15 mouse cellular contexts compared by ENCODE assay signal in the genomic region with DNA sequence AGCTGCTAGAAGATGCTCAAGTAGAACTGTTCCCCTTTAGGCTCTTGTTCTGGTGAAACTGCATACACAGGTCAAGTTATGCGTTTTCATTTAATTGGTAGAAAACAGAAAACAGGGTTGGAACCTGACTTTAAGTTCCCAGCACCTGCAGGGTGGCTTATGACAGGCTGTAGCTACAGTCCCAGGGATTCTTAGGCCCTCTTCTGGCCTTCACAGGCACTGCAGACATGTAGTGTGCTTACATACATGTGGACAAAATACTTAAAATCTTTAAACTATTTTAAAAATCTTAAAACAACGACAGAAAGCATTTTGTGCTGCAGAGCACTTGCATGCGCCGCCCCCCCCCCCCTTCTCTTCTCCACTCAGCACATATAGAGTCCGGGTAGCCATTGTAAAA. TPM values are rescaled to one million over a fixed set of nuclear protein-coding genes. Genes with fewer than 3 reads are reported as not detected.
DNase-seq lines count a peak whose midpoint lies in the region; ATAC-seq and TF ChIP-seq lines count a peak whose summit lies in the region.
"Had no signal": no experiment of that assay in that cellular context is flagged by ENCODE, and none has a peak within 500 bp of the region (broad histone marks: within the 10 kb centered on the region; RNA-seq: fewer than 3 reads in every experiment).

No protein-coding gene starts in this region.

- peaks cover 0 to 4% of the 10 kb centered on the region in 2 experiments for H3K36me3 ChIP-seq in CH12.LX (replicated peaks in 1 of 2; ENCODE audit: control insufficient read depth in 1 of 2, insufficient read depth in 1 of 2, low read length in 1 of 2)
- no peaks in the 10 kb centered on the region for H3K36me3 ChIP-seq in liver, postnatal 0 days (replicated peaks; ENCODE audit: insufficient read depth, low read length)
- H3K36me3 ChIP-seq: lung, embryonic 15.5 days; neural tube, embryonic 13.5 days; stomach, embryonic 15.5 days had no signal

- no peaks in the 10 kb centered on the region for H3K79me2 ChIP-seq in CH12.LX (replicated peaks; ENCODE audit: control insufficient read depth, extremely low read depth, insufficient read depth, poor library complexity, severe bottlenecking)

- no peak overlapping the region for H3K27ac ChIP-seq in layer of hippocampus, adult 2 months
- H3K27ac ChIP-seq in CH12.LX (ENCODE audit: insufficient read depth, low read depth), result no peak overlapping the region
- H3K27ac ChIP-seq in liver, postnatal 0 days (ENCODE audit: low read depth), result no peak overlapping the region
- H3K27ac ChIP-seq: forebrain, embryonic 10.5 days; lung, embryonic 15.5 days; neural tube, embryonic 13.5 days; stomach, embryonic 15.5 days had no signal

- dilution Hi-C loops in CH12.LX (cut with MboI; ENCODE audit: extremely low pct_ligation_motif_present, extremely low pct_unique_long_range_greater_than_20kb, low sequenced_read_pairs), result no loop called here

- in situ Hi-C loops in CH12.LX (cut with MboI; ENCODE audit: low pct_ligation_motif_present, low pct_unique_long_range_greater_than_20kb, low sequenced_read_pairs), result no loop called here

- no peaks in the 10 kb centered on the region for H3K27me3 ChIP-seq in CH12.LX (replicated peaks)
- H3K27me3 ChIP-seq in liver, postnatal 0 days (ENCODE audit: insufficient read depth, low read length), result no peaks in the 10 kb centered on the region
- H3K27me3 ChIP-seq: lung, embryonic 15.5 days; neural tube, embryonic 13.5 days; stomach, embryonic 15.5 days had no signal

- H3K4me2 ChIP-seq in CH12.LX (ENCODE audit: insufficient read depth, low read depth, poor library complexity, severe bottlenecking), result no peak overlapping the region
- no peak overlapping the region for H3K4me2 ChIP-seq in liver, postnatal 0 days (ENCODE audit: low read depth, low read length)
- H3K4me2 ChIP-seq: lung, embryonic 15.5 days; neural tube, embryonic 13.5 days; stomach, embryonic 15.5 days had no signal

- H3K9me3 ChIP-seq in CH12.LX (replicated peaks; ENCODE audit: low read length), result no peaks in the 10 kb centered on the region
- H3K9me3 ChIP-seq in liver, postnatal 0 days (ENCODE audit: low read length), result no peaks in the 10 kb centered on the region
- H3K9me3 ChIP-seq: forebrain, embryonic 10.5 days; lung, embryonic 15.5 days; neural tube, embryonic 13.5 days; stomach, embryonic 15.5 days had no signal

- TF ChIP-seq CTCF in layer of hippocampus, adult 2 months (conservative IDR thresholded peaks at IDR 0.05), result peak; percentile 49
- peak; percentile 28; a peak in 3 of 4 replicates for TF ChIP-seq CTCF in CH12.LX (conservative IDR thresholded peaks at IDR 0.05 in 1 of 2, IDR thresholded peaks at IDR 0.05 in 1 of 2; ENCODE audit: low read depth in 2 of 2, low read length in 2 of 2)
- peak; percentile 56 for TF ChIP-seq CTCF in liver, postnatal 0 days (IDR thresholded peaks at IDR 0.05; ENCODE audit: low read depth)

- H3K4me1 ChIP-seq in CH12.LX (ENCODE audit: control insufficient read depth in 1 of 2, insufficient read depth in 2 of 2), result no peaks in the 10 kb centered on the region
- peaks cover 16% of the 10 kb centered on the region for H3K4me1 ChIP-seq in liver, postnatal 0 days (ENCODE audit: insufficient read depth)
- H3K4me1 ChIP-seq: forebrain, embryonic 10.5 days; neural tube, embryonic 13.5 days; stomach, embryonic 15.5 days had no signal

- no peak for ATAC-seq in liver, postnatal 0 days

- WGBS in liver, postnatal 0 days (ENCODE audit: insufficient replicate concordance), result 81% methylated on average over 5 of the region's 5 CpGs

- no peak overlapping the region for H3K9ac ChIP-seq in CH12.LX (ENCODE audit: insufficient read depth, low read depth)
- H3K9ac ChIP-seq in liver, postnatal 0 days (replicated peaks), result no peak overlapping the region
- H3K9ac ChIP-seq: lung, embryonic 15.5 days; neural tube, embryonic 13.5 days; stomach, embryonic 15.5 days had no signal

- no peak overlapping the region for H3K4me3 ChIP-seq in layer of hippocampus, adult 2 months
- H3K4me3 ChIP-seq in CH12.LX (replicated peaks in 1 of 3; ENCODE audit: low read depth in 2 of 3, low read length in 2 of 3, poor library complexity in 1 of 3), result no peak overlapping the region
- H3K4me3 ChIP-seq in liver, postnatal 0 days (ENCODE audit: low read depth, low read length), result no peak overlapping the region
- H3K4me3 ChIP-seq: forebrain, embryonic 10.5 days; lung, embryonic 15.5 days; neural tube, embryonic 13.5 days; stomach, embryonic 15.5 days had no signal

- TF ChIP-seq EP300 in CH12.LX (IDR thresholded peaks at IDR 0.05; ENCODE audit: low read length), result no peak
- no peak for TF ChIP-seq EP300 in liver, postnatal 0 days (IDR thresholded peaks at IDR 0.05; ENCODE audit: low read depth)

- no peak for TF ChIP-seq RAD21 in CH12.LX (IDR thresholded peaks at IDR 0.05; ENCODE audit: low read depth, low read length)

- no peak for TF ChIP-seq POLR2A in CH12.LX (IDR thresholded peaks at IDR 0.05; ENCODE audit: low read depth, low read length)

- no peak for DNase-seq in layer of hippocampus, adult 2 months (ENCODE audit: low spot score in 2 of 2)
- no peak for DNase-seq in layer of hippocampus, postnatal 14 days (ENCODE audit: low spot score in 2 of 2)
- DNase-seq in CH12.LX (ENCODE audit: extremely low read depth) (no peak), ES-CJ7 (ENCODE audit: low read depth, low spot score) (peak; percentile 57)
- no peak for DNase-seq in liver, postnatal 0 days
- no peak for DNase-seq in cerebellum, adult 18-20 months
- no peak for DNase-seq in spleen, postnatal 36 days (ENCODE audit: low spot score in 2 of 2)
- DNase-seq: adrenal gland, postnatal 14 days; left cerebral cortex, postnatal 4 days; midbrain, embryonic 14.5 days; right cerebral cortex, postnatal 14 days had no signal

TF ChIP-seq in CH12.LX, 34 proteins besides CTCF, POLR2A, EP300 and RAD21:
- TF ChIP-seq MAZ (IDR thresholded peaks at IDR 0.05; ENCODE audit: low read depth, low read length) (no peak), MAX (IDR thresholded peaks at IDR 0.05; ENCODE audit: low read length) (no peak), CHD1 (IDR thresholded peaks at IDR 0.05; ENCODE audit: low read depth, low read length) (no peak), USF2 (conservative IDR thresholded peaks at IDR 0.05; ENCODE audit: low read depth, low read length) (no peak), CHD2 (IDR thresholded peaks at IDR 0.05; ENCODE audit: low read length) (no peak), ELF1 (IDR thresholded peaks at IDR 0.05; ENCODE audit: low read depth, low read length) (no peak), USF1 (IDR thresholded peaks at IDR 0.05; ENCODE audit: low read depth, low read length) (no peak), ZMIZ1 (IDR thresholded peaks at IDR 0.05; ENCODE audit: low read depth, low read length) (no peak), ZKSCAN1 (IDR thresholded peaks at IDR 0.05; ENCODE audit: borderline replicate concordance, low read depth, low read length) (no peak), SIN3A (IDR thresholded peaks at IDR 0.05; ENCODE audit: low read length) (no peak), JUN (IDR thresholded peaks at IDR 0.05; ENCODE audit: insufficient read depth, low read depth, low read length) (no peak), ZC3H11A (IDR thresholded peaks at IDR 0.05; ENCODE audit: low read depth, low read length) (no peak), E2F4 (IDR thresholded peaks at IDR 0.05; ENCODE audit: insufficient replicate concordance, low read depth, low read length) (no peak), ZNF384 (IDR thresholded peaks at IDR 0.05; ENCODE audit: low read depth, low read length) (no peak), MEF2A (IDR thresholded peaks at IDR 0.05; ENCODE audit: borderline replicate concordance, low read depth, low read length) (no peak), MAFK (IDR thresholded peaks at IDR 0.05; ENCODE audit: insufficient replicate concordance, low read length) (no peak)
TF ChIP-seq in CH12.LX: peak in this region for 0.

RNA-seq across cellular contexts. Expression of a gene that starts 17.2 kb away (rescaled TPM):
- total RNA-seq in layer of hippocampus, adult 2 months (2021), result 10 to 100 TPM; 62.5 to 72.3 TPM
- total RNA-seq in layer of hippocampus, postnatal 14 days (2021), result 10 to 100 TPM; 67.5 to 69.7 TPM
- total RNA-seq in CH12.LX (2012; rRNA removed) (59.0 and 84.9 TPM in 2 replicates), CH12.LX (2014; rRNA removed) (123 and 129 TPM in 2 replicates)
- polyA plus RNA-seq in CH12.LX (2012; ENCODE audit: insufficient read length, low read depth), result 47.9 and 58.8 TPM in 2 replicates
- 467 and 475 TPM in 2 replicates for polyA plus RNA-seq in liver, postnatal 0 days (2015; fragmentation: Nextera tagmentation; extraction: Ambion mirVana)

RNA-seq across cellular contexts. Expression of a gene that starts 17.3 kb away (rescaled TPM):
- total RNA-seq in layer of hippocampus, adult 2 months (2021), result 10 to 100 TPM; 67.0 to 70.9 TPM
- 10 to 100 TPM; 82.1 to 84.3 TPM for total RNA-seq in layer of hippocampus, postnatal 14 days (2021)
- total RNA-seq in CH12.LX (2012; rRNA removed) (32.6 and 38.7 TPM in 2 replicates), CH12.LX (2014; rRNA removed) (73.4 and 78.3 TPM in 2 replicates)
- 60.3 and 61.7 TPM in 2 replicates for polyA plus RNA-seq in CH12.LX (2012; ENCODE audit: insufficient read length, low read depth)
- polyA plus RNA-seq in liver, postnatal 0 days (2015; fragmentation: Nextera tagmentation; extraction: Ambion mirVana), result 23.5 and 28.6 TPM in 2 replicates
